Mouse (Mus musculus) heart, adult 2 months (tissue): Measurements from ENCODE around the gene Pkp1. TPM values are rescaled to one million over a fixed set of nuclear protein-coding genes. Genes with fewer than 3 reads are reported as not detected.
A peak's percentile ranks its signal among the peaks of the same experiment; 100 is the strongest.

Experiments
- DNase-seq, 2 experiments: peaks; one replicate each; pipeline ENCODE4 v3.0.0; 2021
- H3K27ac ChIP-seq: fragments of 200-600 bp; 2 replicates; pipeline ENCODE4 v1.8.1; 2022
- H3K27me3 ChIP-seq: fragments of 200-500 bp; 2 replicates; pipeline ENCODE4 v1.6.1; 2012; ENCODE audit warnings: mild to moderate bottlenecking, low read length, inconsistent platforms, mixed read lengths; ENCODE audit not compliant: control insufficient read depth, insufficient read depth
- H3K36me3 ChIP-seq: fragments of 200-500 bp; 2 replicates; pipeline ENCODE4 v1.6.1; 2012; ENCODE audit warnings: low read length, inconsistent platforms; ENCODE audit not compliant: control insufficient read depth, insufficient read depth
- H3K4me1 ChIP-seq: fragments of 200-500 bp; 2 replicates; pipeline ENCODE4 v1.6.1; 2011; ENCODE audit warnings: low read length; ENCODE audit not compliant: control insufficient read depth, insufficient read depth
- H3K4me3 ChIP-seq: fragments of 200-600 bp; 2 replicates; pipeline ENCODE4 v1.8.1; 2022
- H3K79me2 ChIP-seq: fragments of 200-500 bp; replicated peaks from 2 replicates; pipeline ENCODE4 v1.6.1; 2012; ENCODE audit warnings: mild to moderate bottlenecking, inconsistent platforms, low read length, moderate library complexity, mixed read lengths; ENCODE audit not compliant: control insufficient read depth, insufficient read depth
- H3K9ac ChIP-seq: fragments of 200-500 bp; 2 replicates; pipeline ENCODE4 v1.6.1; 2012; ENCODE audit warnings: low read depth, mild to moderate bottlenecking, control low read depth, inconsistent platforms, low read length, mixed read lengths
- CTCF ChIP-seq: fragments of 200-600 bp; IDR thresholded peaks from 2 replicates; pipeline ENCODE4 v1.8.1; 2022; ENCODE audit warnings: antibody characterized with exemption, mild to moderate bottlenecking, moderate library complexity
- EP300 ChIP-seq: fragments of 200-500 bp; IDR thresholded peaks from 2 replicates; pipeline ENCODE4 v1.6.1; 2011; ENCODE audit warnings: low read depth, low read length, control low read depth; ENCODE audit not compliant: insufficient read depth
- POLR2A ChIP-seq: fragments of 200-500 bp; IDR thresholded peaks from 2 replicates; pipeline ENCODE4 v1.6.1; 2011; ENCODE audit warnings: mild to moderate bottlenecking, low read depth, low read length, control low read depth; ENCODE audit not compliant: insufficient read depth
- WGBS: fragments of 180-500 bp; shearing (Covaris S2); methylation state at CpG from one replicate; pipeline ENCODE4 v1.1.7; 2018; 5-methylcytosine and 5-hydroxymethylcytosine counted together
- intact Hi-C: fragments of 180-260 bp; cut with DNase I; formaldehyde crosslinking; loops from one replicate; pipeline ENCODE4 v1.15.1; 2025
- long read RNA-seq: library from polyadenylated mRNA; stranded (forward); transcript quantifications from one replicate; pipeline ENCODE4 v2.0.0, GENCODE M21; 2021
- polyA plus RNA-seq: library from polyadenylated mRNA; depleted of rRNA; stranded (reverse); fragments of >200 nt; gene quantifications from 2 replicates; pipeline ENCODE4 v1.2.3, GENCODE M21; 2012; rRNA removed
- total RNA-seq, 2 experiments: library from RNA; stranded (reverse); gene quantifications; 2 replicates each; pipeline ENCODE4 v1.2.3; 2021

Pkp1 gene
- total RNA-seq (not detected), polyA plus RNA-seq (0.03 and 0.16 TPM in 2 replicates)
- long read RNA-seq = 0 reads

GRCm38 (mm10) chr1:135918644-135919407 lies at the start of gene Pkp1:
TSS of gene Pkp1 (minus strand) at chr1:135919207.
- Histone ChIP-seq H3K27ac (no peak within 1 kb of the TSS), H3K4me1 (no peaks in the 10 kb centered on the region), H3K9ac (no peak within 1 kb of the TSS), H3K27me3 (peaks cover 8% of the 10 kb centered on the region), H3K36me3 (no peaks in the 10 kb centered on the region), H3K4me3 (no peak within 1 kb of the TSS), H3K79me2 (no peaks in the 10 kb centered on the region)
- no peak for DNase-seq
- no peak for TF ChIP-seq EP300
- no peak for TF ChIP-seq CTCF
- TF ChIP-seq POLR2A = no peak
- WGBS = 1% methylated on average over 60 of the region's 67 CpGs
- intact Hi-C loops = no loop called here

GRCm38 (mm10) chr1:135967739-135968138 lies 48.7 kb upstream of the Pkp1 start:
- H3K4me3 ChIP-seq = no peak overlapping the region
- 71% methylated on average over 4 of the region's 4 CpGs for WGBS
- no peaks in the 10 kb centered on the region; the same call in 1 of the 2 replicates for H3K27me3 ChIP-seq
- intact Hi-C loops = no loop called here
- H3K27ac ChIP-seq = no peak overlapping the region
- TF ChIP-seq EP300 = no peak
- H3K9ac ChIP-seq = no peak overlapping the region
- H3K4me1 ChIP-seq = no peaks in the 10 kb centered on the region
- no peak for DNase-seq
- H3K36me3 ChIP-seq = no peaks in the 10 kb centered on the region
- no peaks in the 10 kb centered on the region for H3K79me2 ChIP-seq

GRCm38 (mm10) chr1:135964561-135964960 lies 45.6 kb upstream of the Pkp1 start:
- Histone ChIP-seq H3K27me3 (no peaks in the 10 kb centered on the region; the same call in 1 of the 2 replicates), H3K27ac (no peak overlapping the region), H3K79me2 (no peaks in the 10 kb centered on the region), H3K4me1 (no peaks in the 10 kb centered on the region), H3K36me3 (no peaks in the 10 kb centered on the region), H3K9ac (no peak overlapping the region), H3K4me3 (no peak overlapping the region)
- DNase-seq = no peak
- WGBS = 70% methylated on average over 11 of the region's 11 CpGs
- TF ChIP-seq EP300 (no peak), POLR2A (no peak), CTCF (no peak)
- intact Hi-C loops = no loop called here

- H3K27ac ChIP-seq = no peak overlapping the region
- no peaks in the 10 kb centered on the region for H3K36me3 ChIP-seq
- DNase-seq = no peak
- no peak for TF ChIP-seq EP300
- TF ChIP-seq CTCF = no peak
- WGBS = 45% methylated on average over 5 of the region's 5 CpGs
- H3K4me3 ChIP-seq = no peak overlapping the region
- H3K27me3 ChIP-seq = no peaks in the 10 kb centered on the region; the same call in 1 of the 2 replicates
- H3K79me2 ChIP-seq = no peaks in the 10 kb centered on the region
- no peak overlapping the region for H3K9ac ChIP-seq
- intact Hi-C loops = no loop called here
- H3K4me1 ChIP-seq = no peaks in the 10 kb centered on the region
Measured at GRCm38 (mm10) chr1:135963177-135963576, 44.2 kb upstream of the Pkp1 start.

GRCm38 (mm10) chr1:135958483-135958882 lies 39.5 kb upstream of the Pkp1 start:
- no peak for DNase-seq
- Histone ChIP-seq H3K9ac (no peak overlapping the region), H3K36me3 (no peaks in the 10 kb centered on the region), H3K27me3 (no peaks in the 10 kb centered on the region; the same call in 1 of the 2 replicates), H3K27ac (no peak overlapping the region), H3K4me1 (no peaks in the 10 kb centered on the region), H3K4me3 (no peak overlapping the region), H3K79me2 (no peaks in the 10 kb centered on the region)
- TF ChIP-seq POLR2A = no peak
- peak; percentile 87 for TF ChIP-seq CTCF
- TF ChIP-seq EP300 = no peak
- intact Hi-C loops = no loop called here
- 34% methylated on average over 4 of the region's 4 CpGs for WGBS

- Histone ChIP-seq H3K79me2 (no peaks in the 10 kb centered on the region), H3K27ac (no peak overlapping the region), H3K36me3 (no peaks in the 10 kb centered on the region), H3K27me3 (no peaks in the 10 kb centered on the region; the same call in 1 of the 2 replicates), H3K4me1 (no peaks in the 10 kb centered on the region), H3K9ac (no peak overlapping the region), H3K4me3 (no peak overlapping the region)
- no peak for DNase-seq
- intact Hi-C loops = no loop called here
- 71% methylated on average over 2 of the region's 2 CpGs for WGBS
- no peak for TF ChIP-seq EP300
- no peak for TF ChIP-seq POLR2A
- TF ChIP-seq CTCF = no peak
Measured at GRCm38 (mm10) chr1:135948871-135949270, 29.9 kb upstream of the Pkp1 start.
